ENCODE assay signal across 8 mouse cellular contexts in the genomic region with DNA sequence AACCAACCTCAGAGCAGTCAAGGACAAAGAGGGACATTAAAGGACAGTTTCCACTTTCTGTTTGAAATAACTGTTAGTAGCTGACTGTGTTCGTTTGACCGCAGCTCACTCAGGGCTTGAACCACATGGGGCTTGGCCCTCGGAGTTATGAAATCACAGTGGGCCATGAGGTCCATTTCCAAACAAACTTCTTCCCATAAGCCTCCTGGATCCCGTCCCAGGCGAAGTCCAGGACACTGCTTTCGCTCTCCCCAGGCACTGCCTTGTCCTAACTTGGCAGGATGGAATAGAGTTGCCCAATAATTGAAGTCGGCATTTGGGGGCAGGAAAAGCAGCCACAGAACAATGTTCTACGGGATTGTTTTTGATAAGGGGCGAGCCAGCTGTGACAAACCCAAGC.
A peak's percentile ranks its signal among the peaks of the same experiment; 100 is the strongest.
DNase-seq lines count a peak whose midpoint lies in the region; ATAC-seq and TF ChIP-seq lines count a peak whose summit lies in the region.

No protein-coding gene starts in this region.

- no peaks in the 10 kb centered on the region for H3K36me3 ChIP-seq in liver, embryonic 14.5 days (replicated peaks; ENCODE audit: control insufficient read depth, insufficient read depth, low read depth)

- H3K9ac ChIP-seq in liver, embryonic 14.5 days (replicated peaks), result no peak overlapping the region

- peak; percentile 37 to 73 for DNase-seq in adrenal gland, adult (ENCODE audit: inconsistent age in 2 of 2, low spot score in 1 of 2)
- no peak for DNase-seq in adrenal gland, postnatal 4 days (ENCODE audit: low spot score in 2 of 2)
- peak; percentile 44 for DNase-seq in urinary bladder, postnatal 25 days (ENCODE audit: low spot score)
- no peak for DNase-seq in urinary bladder, adult 2 months (ENCODE audit: low spot score)
- DNase-seq in liver, embryonic 14.5 days (ENCODE audit: low read depth in 3 of 3, low spot score in 3 of 3), result peak; percentile 12 to 20 (median 14)
- peak; percentile 56 to 66 for DNase-seq in urinary bladder, postnatal 4 days (ENCODE audit: low spot score in 2 of 2)
- DNase-seq in thymus, postnatal 36 days, result no peak
- no peak for DNase-seq in c-Kit-positive CD71-positive TER-119-positive erythroid progenitor cells, embryonic 14.5 days (ENCODE audit: low spot score)

- no peak for TF ChIP-seq EP300 in liver, embryonic 14.5 days (IDR thresholded peaks at IDR 0.05; ENCODE audit: low read depth)

- H3K27me3 ChIP-seq in liver, embryonic 14.5 days (ENCODE audit: control insufficient read depth, insufficient read depth, low read length), result no peaks in the 10 kb centered on the region

- H3K4me1 ChIP-seq in liver, embryonic 14.5 days (replicated peaks; ENCODE audit: control insufficient read depth in 2 of 2, insufficient read depth in 2 of 2, low read length in 1 of 2), result no peaks in the 10 kb centered on the region; a peak in 1 of 4 replicates

- H3K4me2 ChIP-seq in liver, embryonic 14.5 days (ENCODE audit: low read depth), result no peak overlapping the region

- WGBS in liver, embryonic 14.5 days (ENCODE audit: insufficient replicate concordance), result 57% methylated on average over 9 of the region's 9 CpGs

- H3K27ac ChIP-seq in liver, embryonic 14.5 days, result no peak overlapping the region

- H3K4me3 ChIP-seq in liver, embryonic 14.5 days (ENCODE audit: insufficient read depth in 1 of 2, low read depth in 2 of 2, low read length in 2 of 2), result no peak overlapping the region

- TF ChIP-seq CTCF in liver, embryonic 14.5 days (IDR thresholded peaks at IDR 0.05; ENCODE audit: low read depth), result no peak

- ATAC-seq in liver, embryonic 14.5 days (ENCODE audit: insufficient read depth), result peak; percentile 21; the same call in 1 of the 2 replicates

- no peaks in the 10 kb centered on the region for H3K9me3 ChIP-seq in liver, embryonic 14.5 days (ENCODE audit: control insufficient read depth, low read length)

Comparison
In these comparisons a context has a peak if more than half of its experiments do, and no peak if none do; other contexts are left out.
1. DNase-seq: peak in adrenal gland, adult (2 of 2), urinary bladder, postnatal 25 days (single experiment), liver, embryonic 14.5 days (3 of 3) and urinary bladder, postnatal 4 days (2 of 2); none in adrenal gland, postnatal 4 days (0 of 2), urinary bladder, adult 2 months (single experiment), thymus, postnatal 36 days (0 of 2) and c-Kit-positive CD71-positive TER-119-positive erythroid progenitor cells, embryonic 14.5 days (single experiment).